ENCODE assay signal across 17 mouse cellular contexts in genomic region chr3:101299591-101299990, GRCm38 (mm10). TPM values are rescaled to one million over a fixed set of nuclear protein-coding genes. Genes with fewer than 3 reads are reported as not detected.
DNase-seq lines count a peak whose midpoint lies in the region; ATAC-seq lines count a peak whose summit lies in the region.
"Had no signal": no experiment of that assay in that cellular context is flagged by ENCODE, and none has a peak within 500 bp of the region (broad histone marks: within the 10 kb centered on the region; RNA-seq: fewer than 3 reads in every experiment).

No protein-coding gene starts in this region.

- H3K4me1 ChIP-seq in hindbrain, embryonic 15.5 days (replicated peaks), result peaks cover 29% of the 10 kb centered on the region
- H3K4me1 ChIP-seq in hindbrain, embryonic 12.5 days, result peaks cover 16% of the 10 kb centered on the region
- H3K4me1 ChIP-seq in neural tube, embryonic 13.5 days (replicated peaks), result peaks cover 41% of the 10 kb centered on the region

- WGBS in hindbrain, embryonic 15.5 days, result 75% methylated on average over 6 of the region's 6 CpGs
- 77% methylated on average over 6 of the region's 6 CpGs for WGBS in hindbrain, embryonic 12.5 days
- WGBS in neural tube, embryonic 13.5 days, result 32% methylated on average over 6 of the region's 6 CpGs

- H3K4me3 ChIP-seq in hindbrain, embryonic 15.5 days, result no peak overlapping the region
- H3K4me3 ChIP-seq in hindbrain, embryonic 12.5 days, result no peak overlapping the region
- no peak overlapping the region for H3K4me3 ChIP-seq in neural tube, embryonic 13.5 days

- peak; percentile 54 for DNase-seq in embryo, embryonic 10 days (ENCODE audit: low spot score)
- no peak for DNase-seq in embryo, embryonic 11 days
- peak; percentile 53 for DNase-seq in ovary, adult 18-20 months (ENCODE audit: low spot score)
- no peak for DNase-seq in ovary, postnatal 36 days (ENCODE audit: low spot score)
- no peak for DNase-seq in kidney, adult 9 months
- DNase-seq: cerebellum, adult 8-10 months; kidney, adult 2 months; kidney, postnatal 14 days; lung, postnatal 36 days had no signal

- no peaks in the 10 kb centered on the region for H3K27me3 ChIP-seq in hindbrain, embryonic 15.5 days
- peaks cover 13% of the 10 kb centered on the region for H3K27me3 ChIP-seq in hindbrain, embryonic 12.5 days
- no peaks in the 10 kb centered on the region for H3K27me3 ChIP-seq in neural tube, embryonic 13.5 days
- H3K27me3 ChIP-seq: embryonic facial prominence, embryonic 15.5 days; heart, embryonic 13.5 days had no signal

- no peak overlapping the region for H3K27ac ChIP-seq in hindbrain, embryonic 15.5 days (replicated peaks)
- H3K27ac ChIP-seq in hindbrain, embryonic 12.5 days, result no peak overlapping the region
- H3K27ac ChIP-seq in neural tube, embryonic 13.5 days (replicated peaks), result no peak overlapping the region
- H3K27ac ChIP-seq: liver, embryonic 13.5 days had no signal

- no peaks in the 10 kb centered on the region for H3K9me3 ChIP-seq in hindbrain, embryonic 15.5 days
- H3K9me3 ChIP-seq in hindbrain, embryonic 12.5 days (replicated peaks), result no peaks in the 10 kb centered on the region
- H3K9me3 ChIP-seq in neural tube, embryonic 13.5 days, result no peaks in the 10 kb centered on the region
- H3K9me3 ChIP-seq: embryonic facial prominence, embryonic 15.5 days; heart, embryonic 13.5 days; liver, embryonic 13.5 days had no signal

- ATAC-seq in hindbrain, embryonic 15.5 days (ENCODE audit: low FRiP score, low read depth), result no peak
- ATAC-seq in hindbrain, embryonic 12.5 days (ENCODE audit: low FRiP score), result no peak
- ATAC-seq in neural tube, embryonic 13.5 days (ENCODE audit: low read depth), result no peak

- H3K36me3 ChIP-seq in hindbrain, embryonic 15.5 days, result no peaks in the 10 kb centered on the region
- H3K36me3 ChIP-seq in hindbrain, embryonic 12.5 days, result no peaks in the 10 kb centered on the region
- H3K36me3 ChIP-seq in neural tube, embryonic 13.5 days, result no peaks in the 10 kb centered on the region
- H3K36me3 ChIP-seq: embryonic facial prominence, embryonic 15.5 days; heart, embryonic 13.5 days; liver, embryonic 13.5 days had no signal

- 0 out of 2 replicates have a peak overlapping the region, but pooled peaks have one; percentile 53 for H3K4me2 ChIP-seq in hindbrain, embryonic 15.5 days
- no peak overlapping the region for H3K4me2 ChIP-seq in hindbrain, embryonic 12.5 days (replicated peaks)
- peak overlapping the region; percentile 41; the same call in 1 of the 2 replicates for H3K4me2 ChIP-seq in neural tube, embryonic 13.5 days

- H3K9ac ChIP-seq in hindbrain, embryonic 15.5 days, result no peak overlapping the region
- H3K9ac ChIP-seq in hindbrain, embryonic 12.5 days, result no peak overlapping the region
- H3K9ac ChIP-seq in neural tube, embryonic 13.5 days, result no peak overlapping the region
- H3K9ac ChIP-seq: embryonic facial prominence, embryonic 15.5 days had no signal

RNA-seq across cellular contexts. Expression of gene Cd2, which starts 11.9 kb away (rescaled TPM):
- polyA plus RNA-seq in hindbrain, embryonic 15.5 days (2015; fragmentation: Nextera tagmentation; extraction: Ambion mirVana), result not detected in 2 replicates
- polyA plus RNA-seq in hindbrain, embryonic 12.5 days (2016; fragmentation: Nextera tagmentation; extraction: Ambion mirVana), result not detected in 2 replicates
- 0.28 TPM in 1 of 2 replicates, not detected in the other for polyA plus RNA-seq in neural tube, embryonic 13.5 days (2015; fragmentation: Nextera tagmentation; extraction: Ambion mirVana)
- polyA plus RNA-seq: heart, embryonic 13.5 days; liver, embryonic 13.5 days; neural tube, embryonic 11.5 days; stomach, embryonic 14.5 days had no signal

Comparison
In these comparisons a context has a peak if more than half of its experiments do, and no peak if none do; other contexts are left out.
1. DNase-seq: peak in embryo, embryonic 10 days (single experiment) and ovary, adult 18-20 months (single experiment); none in embryo, embryonic 11 days (single experiment), ovary, postnatal 36 days (single experiment) and kidney, adult 9 months (single experiment).